ENCODE assay signal across 29 mouse cellular contexts in the genomic region with DNA sequence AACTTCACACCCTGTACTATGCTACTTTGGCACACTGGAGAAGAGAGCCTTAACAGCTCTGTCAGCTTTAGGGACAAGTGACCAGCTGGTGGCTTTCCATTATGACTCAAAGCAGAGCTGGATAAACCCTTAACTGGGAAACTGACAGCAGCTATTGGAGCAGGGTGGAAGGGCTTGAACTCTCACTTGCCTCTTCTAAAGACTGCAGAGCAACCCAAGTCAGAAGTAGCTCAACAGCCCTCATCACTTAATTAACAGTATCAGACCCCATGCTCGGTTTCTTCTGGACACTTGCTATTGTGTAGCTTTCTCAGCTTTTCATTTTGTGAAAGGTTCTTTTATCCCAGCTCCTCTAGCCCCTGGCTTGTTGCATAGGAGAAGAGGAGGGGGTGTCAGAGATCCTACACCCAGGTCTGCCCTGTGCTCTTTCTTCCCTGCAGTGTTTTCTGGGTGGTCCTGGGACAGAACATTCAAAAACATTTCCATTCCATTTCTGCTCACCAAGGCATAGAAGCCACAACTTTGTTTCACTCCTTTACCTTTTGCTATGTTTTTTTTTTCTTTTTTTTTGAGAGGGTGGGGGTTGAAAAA.
DNase-seq lines count a peak whose midpoint lies in the region; ATAC-seq and TF ChIP-seq lines count a peak whose summit lies in the region.
"Had no signal": no experiment of that assay in that cellular context is flagged by ENCODE, and none has a peak within 500 bp of the region (broad histone marks: within the 10 kb centered on the region; RNA-seq: fewer than 3 reads in every experiment).

No protein-coding gene starts in this region.

- H3K27ac ChIP-seq in hindbrain, embryonic 10.5 days, result no peak overlapping the region
- no peak overlapping the region for H3K27ac ChIP-seq in hindbrain, embryonic 13.5 days
- no peak overlapping the region for H3K27ac ChIP-seq in forebrain, embryonic 14.5 days (ENCODE audit: low read depth, low read length)
- H3K27ac ChIP-seq: embryonic facial prominence, embryonic 12.5 days; limb, embryonic 10.5 days; limb, embryonic 15.5 days; liver, embryonic 13.5 days; stomach, postnatal 0 days had no signal

- 9% methylated on average over 1 of the region's 1 CpGs for WGBS in hindbrain, embryonic 10.5 days
- 6% methylated on average over 1 of the region's 1 CpGs for WGBS in hindbrain, embryonic 13.5 days
- WGBS in forebrain, embryonic 14.5 days, result 3% methylated on average over 1 of the region's 1 CpGs

- H3K9ac ChIP-seq in hindbrain, embryonic 13.5 days, result no peak overlapping the region
- H3K9ac ChIP-seq in forebrain, embryonic 14.5 days (ENCODE audit: low read length), result no peak overlapping the region
- H3K9ac ChIP-seq: embryonic facial prominence, embryonic 12.5 days; limb, embryonic 15.5 days; liver, embryonic 13.5 days had no signal

- H3K27me3 ChIP-seq in hindbrain, embryonic 10.5 days (ENCODE audit: insufficient read depth, poor library complexity, severe bottlenecking), result peaks cover 25% of the 10 kb centered on the region
- H3K27me3 ChIP-seq in hindbrain, embryonic 13.5 days, result no peaks in the 10 kb centered on the region
- no peaks in the 10 kb centered on the region for H3K27me3 ChIP-seq in forebrain, embryonic 14.5 days (replicated peaks; ENCODE audit: control insufficient read depth, insufficient read depth, low read length)
- H3K27me3 ChIP-seq: embryonic facial prominence, embryonic 12.5 days; limb, embryonic 15.5 days; liver, embryonic 13.5 days; megakaryocyte, embryonic 14.5 days had no signal

- peak; percentile 30 for DNase-seq in hindbrain, embryonic 10.5 days (ENCODE audit: low spot score)
- peak; percentile 53 for DNase-seq in brain, embryonic 14.5 days (ENCODE audit: low read depth)
- peak; percentile 20 for DNase-seq in embryo, embryonic 10 days (ENCODE audit: low spot score)
- DNase-seq in forebrain, embryonic 14.5 days (ENCODE audit: low spot score), result no peak
- no peak for DNase-seq in gastrocnemius, postnatal 36 days
- DNase-seq: adrenal gland, adult 2 months; B cell, adult 2 months; cerebellum, adult 8-10 months; cerebellum, postnatal 25 days; heart, postnatal 14 days; kidney, adult 9 months; kidney, postnatal 10 days; layer of hippocampus, adult 9-11 months; liver, embryonic 13.5 days; lung, adult 18-20 months; lung, postnatal 4 days; midbrain, embryonic 14.5 days; right cerebral cortex, postnatal 4 days; thymus, adult 2 months; thymus, postnatal 36 days had no signal

- H3K4me2 ChIP-seq in hindbrain, embryonic 13.5 days, result no peak overlapping the region
- H3K4me2 ChIP-seq in forebrain, embryonic 14.5 days (ENCODE audit: low read length), result no peak overlapping the region
- H3K4me2 ChIP-seq: embryonic facial prominence, embryonic 12.5 days; limb, embryonic 15.5 days; liver, embryonic 13.5 days had no signal

- intact Hi-C loops in gastrocnemius, postnatal 36 days (cut with DNase I), result no loop called here

- peaks cover 25% of the 10 kb centered on the region for H3K4me1 ChIP-seq in hindbrain, embryonic 10.5 days (replicated peaks)
- H3K4me1 ChIP-seq in hindbrain, embryonic 13.5 days (replicated peaks), result no peaks in the 10 kb centered on the region; the same call in 1 of the 2 replicates
- peaks cover 10% of the 10 kb centered on the region; the same call in 1 of the 2 replicates for H3K4me1 ChIP-seq in forebrain, embryonic 14.5 days (ENCODE audit: control insufficient read depth, insufficient read depth, low read length)
- H3K4me1 ChIP-seq: embryonic facial prominence, embryonic 12.5 days; limb, embryonic 10.5 days; limb, embryonic 15.5 days; liver, embryonic 13.5 days; megakaryocyte, embryonic 14.5 days had no signal

- H3K36me3 ChIP-seq in hindbrain, embryonic 10.5 days, result no peaks in the 10 kb centered on the region
- no peaks in the 10 kb centered on the region for H3K36me3 ChIP-seq in hindbrain, embryonic 13.5 days
- no peaks in the 10 kb centered on the region for H3K36me3 ChIP-seq in forebrain, embryonic 14.5 days (ENCODE audit: control insufficient read depth, insufficient read depth, low read length)
- H3K36me3 ChIP-seq: embryonic facial prominence, embryonic 12.5 days; limb, embryonic 10.5 days; limb, embryonic 15.5 days; liver, embryonic 13.5 days had no signal

- TF ChIP-seq CTCF in brain, embryonic 14.5 days (IDR thresholded peaks at IDR 0.05; ENCODE audit: borderline replicate concordance, extremely low read depth, insufficient read depth, insufficient read length), result no peak

- H3K9me3 ChIP-seq in hindbrain, embryonic 10.5 days, result no peaks in the 10 kb centered on the region
- H3K9me3 ChIP-seq in hindbrain, embryonic 13.5 days, result no peaks in the 10 kb centered on the region
- H3K9me3 ChIP-seq in forebrain, embryonic 14.5 days (replicated peaks; ENCODE audit: control insufficient read depth, low read length), result no peaks in the 10 kb centered on the region
- H3K9me3 ChIP-seq: embryonic facial prominence, embryonic 12.5 days; limb, embryonic 10.5 days; limb, embryonic 15.5 days; liver, embryonic 13.5 days; megakaryocyte, embryonic 14.5 days had no signal

- no peak for TF ChIP-seq POLR2A in brain, embryonic 14.5 days (IDR thresholded peaks at IDR 0.05; ENCODE audit: borderline replicate concordance, extremely low read depth, insufficient read depth, insufficient read length, poor library complexity, severe bottlenecking)

- ATAC-seq in hindbrain, embryonic 13.5 days (ENCODE audit: low FRiP score), result no peak
- peak; percentile 40 for ATAC-seq in forebrain, embryonic 14.5 days
- no peak for ATAC-seq in activated CD4-positive, CD25-positive, alpha-beta regulatory T cell, adult 4 months
- ATAC-seq: intestine, embryonic 16.5 days; lung, postnatal 0 days had no signal

- H3K4me3 ChIP-seq in hindbrain, embryonic 10.5 days, result no peak overlapping the region
- H3K4me3 ChIP-seq in hindbrain, embryonic 13.5 days, result no peak overlapping the region
- H3K4me3 ChIP-seq in forebrain, embryonic 14.5 days (ENCODE audit: low read depth, low read length), result no peak overlapping the region
- H3K4me3 ChIP-seq: embryonic facial prominence, embryonic 12.5 days; limb, embryonic 10.5 days; limb, embryonic 15.5 days; liver, embryonic 13.5 days; megakaryocyte, embryonic 14.5 days had no signal

Comparison
In these comparisons a context has a peak if more than half of its experiments do, and no peak if none do; other contexts are left out.
1. DNase-seq: peak in hindbrain, embryonic 10.5 days (single experiment), brain, embryonic 14.5 days (single experiment) and embryo, embryonic 10 days (single experiment); none in forebrain, embryonic 14.5 days (single experiment) and gastrocnemius, postnatal 36 days (0 of 2).